Mouse (Mus musculus): ENCODE results near the gene 4933407L21Rik. TPM values are rescaled to one million over a fixed set of nuclear protein-coding genes. Genes with fewer than 3 reads are reported as not detected.

The 4933407L21Rik gene
- not detected for total RNA-seq (2021)
- long read RNA-seq, experiment 1 = 0 reads
- long read RNA-seq, experiment 2 = 0 reads

- DNase-seq = peak in 1 of 2 experiments; percentile 17
- intact Hi-C loops (cut with DNase I) = no loop called here
Observed at GRCm38 (mm10) chr1:85928057-85928687, at the start of gene 4933407L21Rik. Gene 4933407L21Rik, plus strand, starts transcription at chr1:85928483.

GRCm38 (mm10) chr1:85882003-85882402 is 46.3 kb upstream of the 4933407L21Rik start:
- intact Hi-C loops (cut with DNase I) = no loop called here
- no peak for DNase-seq

GRCm38 (mm10) chr1:85887221-85887620 is 41.1 kb upstream of the 4933407L21Rik start:
- DNase-seq = no peak
- intact Hi-C loops (cut with DNase I) = no loop called here

DNA sequence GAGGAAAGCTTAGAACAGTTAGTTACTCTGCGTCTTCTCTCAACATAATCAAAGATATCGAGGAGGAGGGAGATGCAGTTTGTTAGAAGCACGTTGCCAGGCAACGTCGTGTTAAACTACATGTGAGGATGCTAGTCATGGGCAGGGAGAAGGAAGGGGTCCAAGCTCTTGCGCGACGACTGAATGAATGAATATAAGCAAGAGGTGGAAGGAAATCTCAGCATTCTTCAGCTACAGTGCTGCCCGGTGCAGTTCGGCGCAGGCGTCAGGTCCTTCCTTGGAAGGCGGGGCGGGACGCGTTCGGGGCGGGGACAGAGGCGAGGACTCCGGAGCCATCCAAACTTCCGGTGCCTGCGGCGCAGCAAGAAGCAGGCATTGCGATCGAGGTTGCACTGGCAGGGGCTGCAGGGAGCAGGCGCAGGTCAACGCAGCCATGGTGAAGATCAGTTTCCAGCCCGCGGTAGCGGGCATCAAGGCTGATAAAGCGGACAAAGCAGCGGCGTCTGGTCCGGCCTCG is 34.0 kb upstream of the 4933407L21Rik start, which contains the start of gene Itm2c:
Gene Itm2c, plus strand, starts transcription at position 51 of the 517 bp plus-strand sequence.
- intact Hi-C loops (cut with DNase I) = loop anchor here (2.0 kb wide), 1 partner anchor 41 kb away; no protein-coding TSS in a partner anchor
- DNase-seq = peak; percentile 87 to 91

GRCm38 (mm10) chr1:85894748-85895360 is 33.4 kb upstream of the 4933407L21Rik start:
- intact Hi-C loops (cut with DNase I) = loop anchor here (2.0 kb wide), 1 partner anchor 40 kb away; no protein-coding TSS in a partner anchor
- DNase-seq = peak; percentile 46 to 49

GRCm38 (mm10) chr1:85895391-85895837 is 32.9 kb upstream of the 4933407L21Rik start:
- intact Hi-C loops (cut with DNase I) = loop anchor here (2.0 kb wide), 1 partner anchor 39 kb away; no protein-coding TSS in a partner anchor
- peak; percentile 64 to 65 for DNase-seq

DNA sequence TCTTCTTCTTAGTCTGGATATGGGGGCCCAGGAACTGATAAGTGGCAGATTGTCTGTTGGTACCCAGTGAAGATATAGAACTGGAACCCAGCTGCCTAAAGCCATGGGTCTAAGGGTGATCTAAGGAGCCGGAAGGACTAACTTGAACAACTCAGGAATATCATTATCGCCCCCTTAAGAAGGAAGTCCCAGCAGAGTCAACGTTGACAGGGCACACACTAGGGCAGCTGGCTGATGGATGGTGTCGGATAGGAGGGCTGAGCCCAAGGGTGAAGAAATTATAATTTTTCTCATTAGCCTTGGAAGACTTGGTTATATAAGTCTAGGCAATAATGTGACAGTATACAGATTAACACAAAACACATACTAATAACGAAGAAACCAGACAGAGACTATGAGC is 32.2 kb upstream of the 4933407L21Rik start:
- intact Hi-C loops (cut with DNase I) = no loop called here
- no peak for DNase-seq

DNA sequence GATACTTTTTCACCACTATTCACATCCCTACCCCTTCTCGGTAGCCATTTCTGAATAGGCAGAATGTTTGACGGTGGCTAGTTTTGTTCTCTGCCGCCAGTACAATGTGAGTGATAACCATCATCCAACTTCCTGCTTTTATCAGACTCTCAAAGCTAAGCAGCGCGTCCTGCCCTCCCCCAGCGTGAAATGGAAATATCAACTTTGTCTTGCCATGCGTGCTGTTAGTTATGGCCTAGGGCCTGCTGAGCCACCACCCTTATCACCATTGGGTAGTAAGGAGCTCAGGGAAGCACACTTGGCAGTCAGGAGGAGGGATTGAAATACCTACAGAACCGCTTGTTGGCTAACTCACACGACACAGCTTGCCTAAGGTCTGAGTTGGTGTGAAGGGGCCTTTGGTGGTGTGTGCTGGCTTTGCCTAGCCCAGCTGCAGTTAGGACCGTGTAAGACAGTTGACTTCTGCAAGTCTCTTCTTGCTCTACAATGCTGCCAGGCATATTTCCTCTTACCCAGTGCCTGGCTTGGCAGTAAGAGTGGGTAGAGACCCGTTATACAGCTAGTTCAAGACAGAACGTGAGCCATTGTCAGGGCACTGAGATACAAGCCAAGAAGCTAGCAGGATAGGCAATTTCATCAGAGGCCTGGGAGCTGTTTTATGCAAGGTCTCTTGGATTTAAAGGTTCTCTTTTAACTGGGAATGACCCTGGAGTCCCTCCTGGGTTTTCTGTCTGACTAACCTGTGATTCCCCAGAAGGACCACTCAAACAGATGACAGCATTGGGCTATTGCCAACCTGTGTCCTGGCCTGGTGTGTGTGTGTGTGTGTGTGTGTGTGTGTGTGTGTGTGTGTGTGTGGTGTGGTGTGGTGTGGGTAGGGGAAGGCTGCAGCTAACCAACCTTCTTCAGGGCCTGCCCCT is 31.2 kb upstream of the 4933407L21Rik start:
- no peak for DNase-seq
- intact Hi-C loops (cut with DNase I) = no loop called here

DNA sequence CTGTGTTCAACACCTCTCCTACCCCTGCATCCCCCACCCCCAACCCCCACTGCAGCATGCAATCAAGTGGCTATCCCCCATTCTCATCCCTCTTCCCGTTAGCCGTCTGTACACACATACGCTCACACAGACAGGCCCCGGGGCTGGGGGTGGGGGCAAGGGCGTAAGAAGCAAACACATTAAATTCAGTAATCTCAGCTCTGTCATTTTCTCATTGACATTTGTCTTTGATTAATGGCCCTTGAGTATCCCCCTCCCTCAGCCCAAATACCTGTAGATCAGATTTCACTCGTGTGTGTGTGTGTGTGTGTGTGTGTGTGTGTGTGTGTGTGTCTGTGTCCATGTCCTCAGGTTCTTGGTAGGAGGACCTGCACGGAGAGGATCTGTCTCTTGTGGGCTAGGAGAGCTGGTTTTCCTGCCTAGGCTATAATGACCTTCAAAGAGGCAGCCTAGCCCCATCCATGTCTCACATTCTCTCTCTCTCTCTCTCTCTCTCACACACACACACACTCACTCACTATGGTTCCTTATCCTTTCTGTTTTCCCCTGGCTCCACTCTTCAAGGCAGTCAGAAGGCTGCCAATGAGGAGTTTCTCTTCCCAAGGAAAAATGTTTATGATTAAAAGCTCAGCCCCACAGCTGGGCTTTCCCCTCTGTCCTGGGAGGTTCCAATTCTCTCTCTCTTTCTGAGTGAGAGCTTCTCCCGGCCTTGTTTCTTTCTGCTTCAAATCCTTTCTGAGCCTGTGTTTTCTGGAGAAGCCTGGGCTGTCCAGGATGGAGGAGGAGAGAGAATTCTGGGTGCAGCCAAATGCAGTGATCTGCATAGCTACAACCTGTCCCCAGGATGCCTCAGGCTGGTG is 30.2 kb upstream of the 4933407L21Rik start:
- DNase-seq = no peak
- intact Hi-C loops (cut with DNase I) = no loop called here

- DNase-seq = no peak
- intact Hi-C loops (cut with DNase I) = no loop called here
Observed at GRCm38 (mm10) chr1:85898761-85899387, 29.4 kb upstream of the 4933407L21Rik start.

DNA sequence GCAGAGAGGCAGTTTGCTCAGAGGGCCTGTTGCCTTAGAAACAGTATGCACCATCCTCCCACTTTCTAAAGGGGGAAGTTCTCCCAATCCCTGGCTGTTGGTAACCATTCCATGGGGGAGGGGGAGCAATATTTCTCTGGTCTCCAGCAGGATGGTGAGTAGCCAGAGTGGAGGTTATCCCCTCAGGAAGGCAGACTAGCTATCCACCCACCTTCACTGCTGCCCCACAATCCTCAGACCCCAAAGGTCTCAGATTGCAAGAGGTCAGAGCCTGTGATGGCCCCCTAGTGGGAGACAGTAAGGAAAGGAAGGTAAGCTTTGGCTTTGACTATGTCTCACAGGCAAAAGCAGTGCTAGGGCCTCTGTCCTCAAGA is 28.9 kb upstream of the 4933407L21Rik start:
- intact Hi-C loops (cut with DNase I) = no loop called here
- DNase-seq = no peak

DNA sequence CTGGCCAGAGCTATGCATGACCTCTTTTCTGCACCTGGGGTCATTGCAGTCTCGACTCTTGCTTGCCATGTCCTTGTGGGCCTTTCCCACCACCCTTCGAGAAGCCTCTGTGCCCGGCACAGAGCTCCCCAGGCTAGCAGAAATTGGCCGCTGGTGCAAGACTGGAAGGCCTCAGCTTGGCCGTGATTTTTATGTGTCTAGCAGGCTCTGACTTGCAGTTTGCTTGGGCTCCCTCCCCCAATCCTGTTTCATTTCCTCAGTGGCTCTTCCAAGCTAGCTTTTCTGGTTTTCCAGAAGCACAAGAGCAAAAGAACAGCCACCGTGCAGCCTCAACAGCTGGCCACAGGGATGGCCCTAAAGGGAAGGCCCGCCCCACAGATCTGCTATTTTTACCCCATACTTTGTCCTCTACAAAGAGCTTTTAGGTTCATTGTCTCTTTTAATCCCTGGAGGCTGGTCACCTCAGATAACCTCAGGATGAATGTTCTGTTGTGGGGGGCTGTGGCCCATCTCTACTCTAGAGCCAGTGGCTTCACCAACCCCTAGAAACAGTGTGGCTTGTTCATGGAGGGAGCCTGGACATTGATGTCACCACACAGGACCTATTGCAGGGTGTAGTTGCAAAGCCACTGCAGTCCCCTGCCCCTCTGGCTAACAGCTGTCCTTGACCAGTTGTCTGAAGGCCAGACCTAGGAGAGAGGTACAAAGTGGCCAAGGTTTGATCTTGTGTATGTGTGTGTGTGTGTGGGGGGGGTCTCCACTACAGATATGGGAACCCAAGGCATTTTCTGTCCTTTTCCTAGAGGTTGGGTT is 27.6 kb upstream of the 4933407L21Rik start:
- DNase-seq = peak in 1 of 2 experiments; percentile 37
- intact Hi-C loops (cut with DNase I) = loop anchor here (5.0 kb wide), 1 partner anchor 48 kb away; no protein-coding TSS in a partner anchor

GRCm38 (mm10) chr1:85901516-85902107 is 26.7 kb upstream of the 4933407L21Rik start:
- intact Hi-C loops (cut with DNase I) = loop anchor here (5.0 kb wide), 1 partner anchor 49 kb away; no protein-coding TSS in a partner anchor
- DNase-seq = peak in 1 of 2 experiments; percentile 45

GRCm38 (mm10) chr1:85902108-85902561 is 26.1 kb upstream of the 4933407L21Rik start:
- intact Hi-C loops (cut with DNase I) = loop anchor here (5.0 kb wide), 1 partner anchor 50 kb away; no protein-coding TSS in a partner anchor
- DNase-seq = peak; percentile 51 to 59

DNA sequence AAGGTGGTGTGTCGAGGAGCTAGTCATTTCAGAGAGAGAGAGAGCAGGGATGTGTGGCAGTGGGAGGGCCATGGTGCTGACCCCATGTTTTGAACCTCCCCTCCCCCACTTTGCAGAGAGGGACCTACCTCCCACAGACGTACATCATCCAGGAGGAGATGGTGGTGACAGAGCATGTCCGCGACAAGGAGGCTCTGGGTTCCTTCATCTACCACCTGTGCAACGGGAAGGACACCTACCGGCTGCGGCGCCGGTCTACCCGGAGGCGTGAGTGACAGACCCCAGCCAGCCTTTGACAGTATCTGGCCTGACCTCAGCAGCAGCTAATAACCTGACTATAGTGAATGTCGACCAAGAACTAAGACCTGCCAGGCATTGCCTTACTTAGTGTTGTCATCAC is 21.4 kb upstream of the 4933407L21Rik start:
- DNase-seq = no peak
- intact Hi-C loops (cut with DNase I) = no loop called here

DNA sequence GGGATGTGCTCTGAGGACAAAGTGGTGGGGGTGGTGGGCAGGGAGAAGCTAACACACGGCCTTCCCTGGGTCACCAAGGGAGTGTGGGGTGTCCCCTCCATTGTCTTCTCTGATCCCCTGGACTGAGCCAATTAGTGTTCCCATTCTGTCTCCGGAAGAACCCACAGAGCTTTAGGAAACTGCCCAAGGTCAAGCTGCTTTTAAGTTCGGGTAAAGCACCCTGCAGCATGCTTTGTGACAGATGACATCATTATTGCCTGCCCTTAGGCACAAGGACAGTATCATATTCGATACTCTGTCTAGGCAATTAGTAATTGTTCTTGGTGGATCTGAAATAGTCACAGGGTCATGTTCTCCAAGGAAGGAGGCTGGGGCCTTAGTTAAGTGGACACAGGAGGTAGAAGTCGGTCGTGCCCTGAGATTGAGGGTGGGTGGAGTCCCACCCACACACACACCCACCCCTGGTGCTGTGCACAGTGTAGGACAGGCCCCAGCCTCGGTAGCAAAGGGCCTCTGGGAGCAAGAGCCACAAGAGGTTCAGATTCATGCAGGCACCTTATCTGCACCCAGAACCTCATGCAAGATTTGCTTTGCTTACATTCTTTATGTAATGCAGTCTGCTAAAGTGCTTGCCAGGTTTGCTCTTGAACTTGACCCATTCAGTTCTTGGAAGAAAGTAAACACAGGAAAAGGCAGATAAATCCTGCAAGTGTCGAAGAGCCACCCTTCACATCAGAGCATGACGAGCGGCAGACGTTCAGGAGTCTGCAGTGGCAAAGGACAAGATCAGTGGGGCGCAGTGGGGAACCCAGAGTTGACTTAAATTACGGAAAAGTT is 19.3 kb upstream of the 4933407L21Rik start:
- intact Hi-C loops (cut with DNase I) = no loop called here
- no peak for DNase-seq
